Mouse (Mus musculus) ovary, postnatal 36 days (tissue): ENCODE data around the gene Dnajc27.

Source experiments
- DNase-seq: peaks from one replicate; pipeline ENCODE4 v3.0.0; 2022; ENCODE audit warnings: low spot score, mixed read lengths

Gene Dnajc27

DNA sequence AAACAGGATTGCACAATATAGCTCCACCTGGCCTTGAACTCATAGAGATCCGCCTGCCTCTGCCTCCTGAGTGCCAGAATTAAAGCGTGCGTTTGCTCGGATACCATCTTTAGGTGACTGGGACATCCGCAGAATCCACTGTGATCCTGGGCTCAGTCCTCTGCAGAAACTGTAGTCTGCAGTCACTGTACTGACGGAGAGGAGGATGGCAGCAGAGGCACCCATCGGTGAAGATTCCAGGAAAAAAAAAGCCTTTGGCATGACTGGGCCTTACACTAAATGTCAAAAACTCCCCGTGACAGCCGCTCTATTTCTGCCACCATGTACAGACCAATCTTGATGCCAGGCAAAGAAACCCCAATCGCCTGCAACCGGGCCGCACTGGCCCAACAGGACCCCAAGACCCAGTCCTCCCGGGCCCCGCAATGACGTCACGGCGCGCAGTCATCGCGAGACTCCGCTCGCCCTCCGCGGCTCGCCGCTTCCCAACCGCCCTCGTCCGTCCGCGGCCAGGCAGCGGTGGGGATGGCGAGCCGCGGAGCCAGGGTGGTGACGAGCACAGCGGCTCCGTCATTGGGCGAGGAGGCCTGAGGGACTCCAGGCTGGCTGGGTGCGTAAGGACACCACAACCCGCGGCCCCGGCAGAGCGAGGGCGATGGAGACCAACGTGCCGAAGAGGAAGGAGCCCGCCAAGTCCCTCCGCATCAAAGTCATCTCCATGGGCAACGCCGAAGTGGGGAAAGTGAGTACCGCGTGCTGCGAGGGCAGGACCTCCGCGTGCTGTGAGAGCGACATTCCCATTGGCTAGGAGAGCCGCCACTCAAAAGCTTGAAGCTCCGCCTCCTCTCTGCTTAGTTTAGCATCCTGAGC is at the start of gene Dnajc27:
TSS of gene Dnajc27 (plus strand) at position 452 of the 870 bp plus-strand sequence.
- DNase-seq: peak; percentile 92

DNA sequence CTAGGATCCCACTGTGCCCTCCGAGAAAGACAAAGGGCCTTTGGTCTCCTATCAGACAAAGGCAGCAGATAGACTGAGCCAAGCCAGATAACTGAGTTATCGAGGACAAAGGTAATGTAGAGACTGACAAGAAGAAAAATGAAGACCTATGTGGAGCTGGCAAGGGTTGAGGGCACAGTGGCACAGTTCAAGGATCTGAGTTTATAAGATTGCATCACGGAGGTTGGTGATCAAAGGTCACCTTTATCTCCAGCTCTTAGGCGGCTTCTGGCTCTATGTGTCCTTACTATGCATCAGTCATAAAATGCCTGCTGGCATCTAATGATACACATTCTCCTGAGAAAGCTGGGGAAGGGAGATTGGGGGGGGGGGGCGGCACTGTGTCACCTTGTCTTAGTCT is 46.2 kb upstream of the Dnajc27 start:
- DNase-seq: no peak

DNA sequence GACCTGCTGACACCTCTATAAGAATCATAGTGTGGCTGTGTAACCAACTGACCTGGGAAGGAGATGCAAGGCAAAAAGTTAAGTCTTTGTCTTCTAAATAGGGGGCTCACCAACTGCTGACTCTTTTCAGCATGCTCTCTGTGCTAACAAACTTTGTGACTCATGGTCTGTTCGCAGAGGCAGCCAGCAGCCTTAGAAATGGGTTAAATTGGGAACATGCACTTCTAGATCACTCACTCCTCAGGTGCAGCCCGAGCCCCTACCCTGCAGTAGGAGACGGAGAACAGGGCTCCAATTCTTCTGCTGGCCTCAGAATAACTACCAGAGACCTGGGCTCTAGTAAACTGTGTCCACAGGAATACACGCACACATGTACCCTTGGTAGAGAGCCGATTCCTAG is 44.9 kb upstream of the Dnajc27 start:
- DNase-seq: no peak

DNA sequence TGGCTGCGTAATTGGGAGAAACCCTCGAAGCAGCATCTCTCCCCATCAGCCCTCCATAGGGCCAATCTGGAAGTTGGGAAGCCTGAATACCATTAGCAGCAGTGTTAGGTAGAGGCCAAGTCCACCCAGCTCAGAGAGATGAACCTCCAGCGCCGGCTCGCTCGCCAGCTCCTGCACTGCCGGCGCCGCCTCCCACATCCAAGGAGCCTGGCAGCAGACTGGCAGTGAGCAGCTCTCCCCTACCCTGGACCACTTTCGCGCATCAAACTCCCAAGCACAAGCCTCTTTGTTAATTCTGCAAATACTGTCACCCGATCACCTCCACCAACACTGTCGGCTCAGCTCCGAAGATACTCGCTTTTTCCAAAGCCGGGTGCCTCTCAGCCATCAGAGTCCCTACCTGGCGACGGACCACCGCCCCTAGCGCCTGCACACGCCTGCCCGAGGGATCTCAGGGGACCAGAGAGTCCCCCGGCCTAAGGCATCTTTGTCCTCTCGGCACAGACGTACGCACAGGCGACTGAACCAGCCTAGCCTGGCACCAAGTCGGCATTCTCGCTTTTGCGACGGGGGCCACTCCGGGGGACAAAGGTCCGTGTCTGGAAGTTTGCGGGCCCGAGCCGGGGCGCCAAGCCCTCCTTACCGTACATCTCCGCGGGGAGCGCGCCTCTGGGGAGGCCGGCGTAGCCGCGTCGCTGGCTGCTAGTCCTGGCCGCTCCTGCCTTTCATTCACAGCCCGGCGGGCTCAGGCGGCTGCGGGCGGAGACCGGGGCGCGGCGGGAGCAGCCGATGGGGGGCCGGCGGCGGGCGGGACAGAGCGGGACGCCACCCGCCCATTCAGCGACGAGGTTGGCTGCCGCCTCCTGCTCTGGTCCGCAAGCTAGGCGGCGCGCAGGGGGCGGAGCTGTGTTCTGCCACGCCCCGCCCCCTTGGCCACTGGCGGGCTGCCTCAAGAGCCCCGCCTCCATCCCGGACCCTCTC is 44.0 kb upstream of the Dnajc27 start, which contains the start of gene Efr3b:
TSS of gene Efr3b (minus strand) at position 855 of the 981 bp plus-strand sequence.
- peak; percentile 84 for DNase-seq

DNA sequence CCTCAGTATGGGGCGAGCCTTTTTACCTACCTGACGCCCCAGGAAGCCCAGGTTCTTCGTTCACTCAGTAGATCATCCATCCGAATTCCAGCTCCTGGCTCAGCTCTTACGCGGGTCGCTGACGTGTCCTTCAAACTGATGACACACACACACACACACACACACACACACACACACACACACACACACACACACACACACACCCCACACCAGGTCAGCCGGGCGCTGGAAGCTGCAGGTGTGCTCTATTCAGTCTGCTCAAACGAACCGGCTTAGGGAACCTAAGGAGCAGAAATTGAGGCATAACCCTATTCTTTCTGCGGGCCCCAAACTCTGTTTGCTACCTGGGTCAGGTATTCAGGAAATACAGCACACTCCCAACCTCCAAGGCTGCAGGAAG is 43.3 kb upstream of the Dnajc27 start:
- DNase-seq: no peak

DNA sequence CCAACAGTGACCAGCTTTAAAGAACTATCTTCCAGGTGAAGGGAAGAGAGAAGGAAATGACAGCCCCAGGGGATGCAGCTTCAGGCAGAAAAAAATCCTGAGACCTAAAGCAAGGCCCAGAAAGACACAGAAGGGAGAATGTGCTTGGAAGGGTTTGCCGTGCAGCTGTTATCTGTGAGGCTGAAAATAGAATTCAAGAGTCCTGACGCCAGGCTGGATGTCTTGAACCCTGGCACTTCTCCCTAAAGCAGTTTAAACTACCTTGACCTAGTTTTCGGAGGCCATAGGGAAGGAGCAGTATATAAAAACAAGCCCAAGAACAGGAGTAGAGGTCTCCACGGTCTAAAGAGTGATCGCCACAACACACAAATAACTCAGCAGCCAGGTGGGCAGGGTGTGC is 40.0 kb upstream of the Dnajc27 start:
- DNase-seq: no peak

DNA sequence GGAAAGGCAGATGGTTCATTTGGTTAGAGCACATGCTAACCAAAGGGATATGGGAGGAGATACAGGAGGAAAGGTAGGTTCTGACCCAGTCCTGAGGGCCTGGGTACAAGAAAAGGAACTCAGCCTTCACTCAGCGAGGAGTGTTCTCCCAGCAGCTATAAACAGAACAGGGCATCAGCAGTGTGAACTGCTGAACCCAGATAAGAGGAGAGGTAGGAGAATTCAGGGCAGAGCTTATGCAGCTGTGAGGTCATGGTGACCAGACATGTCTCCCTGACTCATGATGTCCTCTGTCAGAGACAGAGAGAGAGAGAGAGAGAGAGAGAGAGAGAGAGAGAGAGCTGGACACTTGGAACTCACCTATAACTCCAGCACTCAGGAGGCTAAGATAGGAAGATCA is 36.4 kb upstream of the Dnajc27 start:
- DNase-seq: no peak

DNA sequence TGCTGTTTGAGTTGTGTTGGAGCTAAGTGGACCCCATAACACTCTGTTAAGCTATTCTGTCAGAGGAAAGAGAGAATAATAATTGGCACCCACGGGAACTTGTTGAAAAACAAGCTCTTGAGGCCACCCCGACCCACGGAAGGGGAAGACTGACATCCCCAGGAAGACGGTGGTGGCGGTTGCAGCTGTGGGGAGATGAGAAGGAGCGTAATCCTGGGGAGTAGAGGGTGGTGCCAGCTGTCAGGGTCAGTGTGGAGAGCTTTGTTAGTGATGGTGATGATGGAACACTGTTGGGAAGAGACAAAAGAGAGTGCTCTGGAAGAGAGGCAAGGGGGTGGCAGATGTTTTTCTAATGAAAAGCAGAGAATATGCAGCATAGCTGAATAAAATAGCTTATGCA is 34.4 kb upstream of the Dnajc27 start:
- DNase-seq: no peak

DNA sequence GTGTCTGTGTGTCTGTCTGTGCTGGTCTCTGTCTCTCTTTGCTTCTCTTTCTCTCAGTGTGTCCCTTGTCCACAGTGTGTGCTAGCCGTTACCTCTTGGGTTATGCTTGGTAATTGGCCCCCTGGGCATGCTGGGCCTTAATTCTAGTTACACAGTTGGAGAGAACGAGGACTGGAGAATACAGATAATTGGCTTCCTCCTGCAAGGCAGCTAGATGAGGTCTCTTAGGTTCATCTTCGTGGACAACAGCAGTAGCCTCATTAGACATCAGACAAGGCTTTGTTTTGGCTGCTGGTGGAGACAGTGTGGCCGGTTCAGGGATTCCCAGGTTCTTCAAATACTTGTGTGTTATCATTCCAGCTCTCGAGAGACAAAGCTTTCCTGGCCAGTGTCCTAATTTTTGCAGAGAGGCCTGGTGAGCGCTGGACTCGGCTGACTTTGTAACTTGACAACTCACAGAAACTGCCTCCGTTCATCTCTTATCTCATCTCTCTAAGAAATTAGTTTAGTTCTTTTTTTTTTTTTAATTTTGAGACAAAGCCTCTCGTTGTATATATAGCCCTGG is 31.4 kb upstream of the Dnajc27 start:
- DNase-seq: no peak

DNA sequence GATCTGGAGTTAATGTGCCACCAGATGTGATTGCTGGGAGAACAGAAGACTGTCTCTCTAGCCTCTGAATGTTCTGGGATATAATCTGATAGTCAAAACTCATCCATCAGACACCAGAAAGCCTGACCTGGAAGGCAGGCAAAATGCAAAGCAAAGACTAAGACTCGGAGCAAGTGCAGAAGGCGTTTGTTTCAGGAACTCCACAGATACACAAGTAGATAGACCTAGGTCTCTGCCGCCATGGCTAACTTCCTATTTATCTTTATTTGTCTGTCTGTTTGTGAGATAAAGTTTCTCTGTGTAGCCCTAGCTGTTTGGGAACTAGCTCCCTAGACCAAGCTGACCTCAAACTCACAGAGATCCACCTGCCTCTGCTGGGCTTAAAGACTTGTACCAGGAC is 28.7 kb upstream of the Dnajc27 start:
- no peak for DNase-seq

DNA sequence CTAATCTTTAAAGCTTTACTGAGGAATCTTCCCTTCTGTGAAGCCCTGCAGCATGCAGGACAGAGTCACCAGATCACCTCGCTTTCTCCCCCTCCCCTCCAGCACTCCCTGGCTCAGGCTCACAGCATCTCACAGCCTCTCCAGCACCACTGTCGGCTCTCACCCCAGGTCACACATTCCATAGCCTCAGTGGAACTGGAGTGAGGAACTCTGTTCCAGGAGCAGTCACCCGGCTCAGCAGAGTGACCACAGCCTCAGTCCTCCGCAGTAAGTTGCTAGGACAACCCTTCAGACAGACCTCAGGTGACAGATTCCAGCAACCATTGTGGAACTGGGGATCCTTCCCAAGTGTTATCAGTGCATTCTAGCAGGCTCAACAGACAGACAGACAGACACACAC is 27.5 kb upstream of the Dnajc27 start:
- no peak for DNase-seq

DNA sequence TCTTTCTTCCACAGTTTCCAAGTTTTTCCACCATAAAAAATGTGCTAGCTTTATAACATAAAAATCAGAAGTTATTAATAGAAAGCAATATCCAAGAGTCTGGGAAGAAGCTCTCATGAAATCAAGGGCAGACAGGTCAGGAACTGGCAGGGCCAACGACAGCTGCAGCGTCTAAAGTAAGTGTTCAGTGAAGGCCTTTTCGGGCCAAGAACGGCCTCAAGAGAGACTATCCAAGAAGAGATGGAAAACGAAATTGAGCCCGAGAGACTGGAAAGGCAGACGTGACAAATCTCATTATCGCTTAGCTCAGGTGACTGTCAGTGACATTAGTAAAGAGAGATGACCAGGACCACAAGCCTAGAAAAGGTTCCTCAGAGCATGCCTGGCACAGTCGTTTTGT is 24.1 kb upstream of the Dnajc27 start:
- no peak for DNase-seq

DNA sequence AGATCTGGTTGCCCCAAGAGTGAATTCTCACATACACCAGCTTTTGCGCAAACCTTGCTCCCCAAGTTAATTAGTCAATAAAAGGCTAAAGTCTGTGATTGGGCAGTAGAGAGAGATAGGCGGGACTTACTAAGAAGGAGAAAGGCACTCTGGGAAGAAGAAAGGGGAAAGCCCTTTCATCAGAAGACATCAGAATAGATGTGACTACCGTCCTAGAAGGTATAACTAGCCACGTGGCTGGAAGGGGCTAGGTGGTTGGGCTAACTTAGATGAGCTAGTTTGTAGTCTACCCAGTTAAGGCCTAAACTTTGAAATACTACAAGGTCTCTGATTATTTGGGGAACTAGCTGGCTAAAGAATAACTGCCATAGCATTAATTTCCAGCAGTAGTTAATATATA is 22.7 kb upstream of the Dnajc27 start:
- DNase-seq: no peak

DNA sequence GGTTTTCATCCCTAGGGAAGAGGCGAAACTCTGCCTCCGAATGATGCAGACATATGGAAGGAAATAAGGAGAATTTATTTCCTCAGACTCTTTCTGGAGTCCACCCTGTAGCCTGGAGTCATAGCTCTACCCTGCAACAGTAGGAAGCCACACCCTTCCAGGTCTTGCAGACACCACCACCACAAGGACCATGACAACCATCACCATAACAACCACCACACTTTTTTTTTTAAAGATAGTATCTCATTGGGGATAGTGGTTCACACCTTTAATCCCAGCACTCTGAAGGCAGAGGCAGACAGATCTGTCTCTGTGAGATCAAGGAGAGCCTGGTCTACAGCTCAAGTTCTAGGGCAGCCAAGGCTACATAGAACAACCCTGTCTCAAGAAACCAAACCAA is 16.9 kb upstream of the Dnajc27 start:
- no peak for DNase-seq

DNA sequence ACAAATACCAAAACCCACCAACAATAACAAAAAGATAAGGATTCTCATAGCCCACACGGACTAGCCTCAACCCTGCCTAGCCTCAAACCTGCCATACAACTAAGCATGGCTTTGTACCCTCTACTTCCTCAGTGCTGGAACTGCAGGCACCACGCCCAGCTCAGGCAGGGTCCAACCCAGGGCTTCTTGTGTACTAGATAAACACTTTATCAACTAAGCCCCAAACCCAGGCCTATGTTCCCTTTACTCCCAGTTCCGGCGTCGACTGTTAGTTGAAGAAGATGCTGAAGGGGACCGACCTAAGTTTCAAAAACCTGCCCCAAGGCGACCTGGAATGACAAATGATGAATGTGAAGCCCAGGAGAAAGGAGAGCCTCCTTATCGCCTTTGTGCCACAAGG is 16.4 kb upstream of the Dnajc27 start:
- DNase-seq: no peak

DNA sequence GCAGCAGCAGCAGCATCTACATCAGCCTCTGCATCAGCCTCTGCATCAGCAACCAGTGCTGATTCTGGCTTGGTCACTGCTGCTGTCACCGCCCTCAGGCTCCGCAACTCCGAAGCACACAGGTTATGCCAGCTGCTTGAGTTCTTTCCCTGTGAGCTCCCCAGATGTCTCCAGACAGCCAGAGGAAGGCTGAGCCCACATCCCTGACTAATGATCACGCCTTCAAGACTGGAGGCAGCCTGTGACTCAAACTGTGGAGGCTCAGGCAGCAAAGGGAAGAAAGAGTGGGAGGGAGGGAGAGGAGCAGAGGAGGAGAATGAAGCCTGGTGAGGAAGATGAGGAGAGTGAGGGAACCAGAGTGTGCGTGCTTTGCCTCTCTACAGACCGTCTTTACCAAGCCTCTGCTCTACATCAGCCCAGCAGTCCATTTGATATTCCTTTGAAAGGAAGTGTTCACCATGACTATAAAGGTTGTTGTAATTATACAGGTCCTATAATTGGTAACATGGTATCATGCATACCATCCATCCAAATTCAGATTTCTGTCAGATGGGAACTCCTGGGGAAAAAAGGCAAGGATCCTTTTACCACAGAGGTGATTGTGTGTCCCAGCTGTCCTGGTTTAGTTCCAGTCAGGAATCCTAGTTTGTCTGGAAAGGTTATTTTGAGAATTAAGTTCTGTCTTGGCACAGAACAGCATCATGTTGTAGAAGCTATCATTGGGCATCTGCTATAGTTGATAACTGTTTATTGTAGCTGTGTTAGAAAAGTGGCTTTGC is 15.5 kb upstream of the Dnajc27 start:
- DNase-seq: no peak

DNA sequence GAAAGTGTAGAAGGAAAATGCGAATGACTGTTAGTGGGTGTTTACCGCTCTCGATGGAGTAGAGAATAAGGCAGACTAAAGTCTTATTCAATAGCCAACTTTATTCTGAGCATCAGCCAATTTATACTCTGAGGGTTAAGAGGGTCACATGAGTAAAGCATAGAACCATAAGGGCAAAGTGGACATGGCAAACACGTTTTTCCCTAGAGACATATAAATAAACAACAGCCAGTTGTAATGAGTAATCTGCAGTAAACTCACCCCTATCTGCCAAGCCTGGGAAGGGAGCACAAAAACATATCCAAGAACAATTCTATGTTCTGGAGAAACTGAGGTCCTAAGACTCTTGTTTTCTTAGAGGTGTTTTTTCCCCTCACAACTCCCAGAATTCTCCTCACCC is 13.8 kb upstream of the Dnajc27 start:
- DNase-seq: no peak

DNA sequence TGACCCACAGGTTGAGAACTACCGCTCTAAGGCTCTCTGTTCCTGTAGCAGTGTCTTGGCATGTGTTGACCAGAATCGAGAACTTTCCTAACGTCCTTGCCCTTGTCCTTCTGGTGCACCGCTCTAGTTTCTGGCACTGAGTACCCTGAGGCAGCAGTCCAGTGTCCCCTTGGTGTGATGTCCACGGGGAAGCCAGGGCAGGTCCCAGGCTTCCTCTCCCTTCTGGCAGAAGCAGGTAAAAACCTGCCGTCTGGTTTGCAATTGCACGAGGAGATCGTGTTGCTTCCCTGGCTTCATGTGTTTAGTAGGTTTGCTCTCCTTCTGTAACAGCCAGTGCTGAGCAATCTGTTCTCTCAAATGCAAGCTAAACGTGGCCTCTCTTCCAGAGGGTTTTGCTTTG is 10.7 kb upstream of the Dnajc27 start:
- no peak for DNase-seq

DNA sequence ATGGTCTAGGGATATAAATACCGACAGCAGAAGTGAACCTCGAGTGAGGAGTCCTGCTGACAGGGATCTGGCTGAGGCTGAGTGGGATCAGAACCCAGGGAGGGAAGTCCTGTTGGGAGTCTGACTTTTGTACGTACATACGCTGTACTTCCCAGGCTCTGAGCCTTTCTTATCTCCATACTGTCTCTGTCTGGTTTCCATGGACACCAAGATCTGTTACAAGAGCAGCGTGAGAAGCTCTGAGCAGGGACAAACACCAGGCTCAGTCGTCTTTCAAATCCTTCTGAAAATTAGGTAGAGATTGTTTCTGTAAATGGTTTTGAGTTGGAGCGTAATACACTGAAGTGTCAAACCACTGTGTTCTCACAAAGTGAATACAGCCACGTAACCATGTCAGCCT is 7.0 kb upstream of the Dnajc27 start:
- DNase-seq: no peak

DNA sequence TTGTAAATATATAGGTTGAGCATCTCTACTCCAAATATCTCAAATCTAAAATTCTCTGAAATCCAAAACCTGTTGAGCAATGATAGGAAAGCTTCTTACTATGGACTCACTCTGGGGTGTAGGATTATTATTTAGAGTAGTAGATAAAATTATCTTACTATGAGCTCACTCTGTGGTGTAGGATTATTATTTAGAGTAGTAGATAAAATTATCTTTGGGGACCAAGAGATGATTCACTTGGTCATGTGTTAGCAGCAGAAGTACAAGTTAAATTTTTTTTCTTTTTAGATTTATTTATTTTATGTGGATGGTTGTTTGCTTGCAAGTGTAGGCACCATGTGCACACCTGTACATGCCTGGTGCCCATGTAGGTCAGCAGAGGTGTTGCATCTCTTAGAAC is 6.0 kb upstream of the Dnajc27 start:
- DNase-seq: no peak

DNA sequence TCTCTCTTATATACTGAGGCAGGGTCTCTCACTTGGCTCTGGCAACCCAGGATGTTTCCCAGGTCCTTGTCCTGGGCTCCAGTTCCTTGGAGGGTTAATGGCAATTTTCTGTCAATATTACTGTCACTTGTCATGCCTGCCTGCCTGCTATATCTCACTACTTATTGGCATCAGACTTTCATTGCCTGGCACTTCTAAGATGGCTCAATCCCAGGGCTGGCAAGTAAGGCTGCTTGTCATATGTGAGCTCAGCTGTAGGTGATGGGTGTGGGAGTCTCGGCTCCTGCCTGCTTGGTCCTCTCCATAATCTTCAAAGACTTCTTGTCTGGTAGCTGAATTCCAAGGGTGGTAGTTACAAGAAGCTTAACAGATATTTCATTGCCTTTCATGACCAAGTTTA is 4.3 kb upstream of the Dnajc27 start:
- no peak for DNase-seq

DNA sequence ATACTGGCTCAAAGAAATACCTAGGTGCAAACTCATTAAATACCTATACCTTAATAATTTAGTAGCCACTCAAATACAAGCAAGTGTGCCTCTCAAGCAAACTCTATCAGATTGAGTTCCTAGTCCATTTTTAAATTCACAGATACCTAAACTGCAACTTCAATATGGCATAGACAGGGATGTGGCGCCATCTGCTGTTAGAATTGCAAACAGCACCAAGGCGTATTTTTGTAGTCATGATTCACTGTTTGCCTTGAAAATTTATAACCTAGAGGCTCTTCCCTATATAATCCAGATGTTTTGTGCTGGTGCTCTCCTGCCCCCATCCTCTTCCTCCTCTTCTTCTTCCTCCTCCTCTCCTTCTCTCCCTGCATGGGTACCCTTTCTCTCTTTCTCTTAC is 2.1 kb upstream of the Dnajc27 start:
- peak; percentile 71 for DNase-seq
